Mouse (Mus musculus): Measurements from ENCODE around the gene Pkdcc.

Pkdcc gene

GRCm38 (mm10) chr17:83246090-83246489, 31.0 kb downstream of the Pkdcc start:
- DNase-seq (ENCODE audit: low spot score in 2 of 2), result no peak

- DNase-seq (ENCODE audit: low spot score in 2 of 2), result no peak
These were observed 32.1 kb downstream of the Pkdcc start for GRCm38 (mm10) chr17:83247176-83247575.

GRCm38 (mm10) chr17:83248467-83248866, 33.4 kb downstream of the Pkdcc start:
- no peak for DNase-seq (ENCODE audit: low spot score in 2 of 2)

GRCm38 (mm10) chr17:83250903-83251526, 35.9 kb downstream of the Pkdcc start:
- DNase-seq (ENCODE audit: low spot score in 2 of 2), result no peak

- peak in 1 of 2 experiments; percentile 55 for DNase-seq (ENCODE audit: low spot score in 2 of 2)
These were observed 38.1 kb downstream of the Pkdcc start for GRCm38 (mm10) chr17:83253051-83253649.

GRCm38 (mm10) chr17:83267202-83268128, 52.4 kb downstream of the Pkdcc start:
- DNase-seq (ENCODE audit: low spot score in 2 of 2), result peak; percentile 77 to 82

- peak; percentile 39 to 64 for DNase-seq (ENCODE audit: low spot score in 2 of 2)
These were observed 56.4 kb downstream of the Pkdcc start for GRCm38 (mm10) chr17:83271509-83271908.

GRCm38 (mm10) chr17:83272641-83273040, 57.5 kb downstream of the Pkdcc start:
- no peak for DNase-seq (ENCODE audit: low spot score in 2 of 2)

- DNase-seq (ENCODE audit: low spot score in 2 of 2), result peak in 1 of 2 experiments; percentile 22
These were observed 58.5 kb downstream of the Pkdcc start for GRCm38 (mm10) chr17:83273636-83274035.

- peak in 1 of 2 experiments; percentile 42 for DNase-seq (ENCODE audit: low spot score in 2 of 2)
These were observed 59.0 kb downstream of the Pkdcc start for GRCm38 (mm10) chr17:83274101-83274500.

Measured in heart, adult 9 months (tissue).